Mouse (Mus musculus): ENCODE measurements at regions not wholly inside any gene's neighbourhood (a gene's known extent, or its start where the extent isn't known, plus 50 kb on each side); places are given as distances from the start of the nearest gene placed in this dataset.

DNA sequence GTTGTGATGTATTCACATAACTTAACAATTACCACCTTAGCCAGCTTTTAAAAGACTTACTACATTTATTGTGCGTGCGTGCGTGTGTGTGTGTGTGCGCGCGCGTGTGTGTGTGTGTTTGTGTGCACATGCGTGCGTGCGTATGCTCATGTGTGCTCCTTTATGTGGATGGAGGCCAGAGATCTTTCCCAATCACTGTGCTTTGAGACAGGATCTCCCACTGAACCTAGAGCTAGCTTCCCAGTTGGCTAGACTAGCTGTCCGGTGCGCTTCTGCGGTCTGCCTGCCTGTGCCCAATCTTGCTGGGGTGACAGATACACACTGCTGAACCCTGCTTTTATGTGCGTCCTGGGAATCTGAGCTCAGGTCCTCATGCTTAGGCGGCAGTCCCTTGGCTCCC, 50.1 kb upstream of the Arhgap29 start:
- no peak for DNase-seq
- Histone ChIP-seq H3K4me1 (ENCODE audit: control insufficient read depth, insufficient read depth, low read length) (peaks cover 7% of the 10 kb centered on the region), H3K4me3 (replicated peaks; ENCODE audit: extremely low read depth, low read depth, low read length) (no peak overlapping the region)
- no peak for TF ChIP-seq CTCF (IDR thresholded peaks at IDR 0.05; ENCODE audit: insufficient read depth, low read length)
- TF ChIP-seq POLR2A (IDR thresholded peaks at IDR 0.05; ENCODE audit: borderline replicate concordance, extremely low read depth, low read depth, low read length) = no peak
- 83% methylated on average over 15 of the region's 15 CpGs for WGBS

GRCm38 (mm10) chr3:121900429-121900844, 51.9 kb upstream of the Arhgap29 start:
- peaks cover 7% of the 10 kb centered on the region for H3K4me1 ChIP-seq (ENCODE audit: control insufficient read depth, insufficient read depth, low read length)
- DNase-seq = no peak
- TF ChIP-seq CTCF (IDR thresholded peaks at IDR 0.05; ENCODE audit: insufficient read depth, low read length) (no peak), POLR2A (IDR thresholded peaks at IDR 0.05; ENCODE audit: borderline replicate concordance, extremely low read depth, low read depth, low read length) (no peak)
- 40% methylated on average over 8 of the region's 8 CpGs for WGBS
- peak overlapping the region; percentile 6 for H3K4me3 ChIP-seq (replicated peaks; ENCODE audit: extremely low read depth, low read depth, low read length)

DNA sequence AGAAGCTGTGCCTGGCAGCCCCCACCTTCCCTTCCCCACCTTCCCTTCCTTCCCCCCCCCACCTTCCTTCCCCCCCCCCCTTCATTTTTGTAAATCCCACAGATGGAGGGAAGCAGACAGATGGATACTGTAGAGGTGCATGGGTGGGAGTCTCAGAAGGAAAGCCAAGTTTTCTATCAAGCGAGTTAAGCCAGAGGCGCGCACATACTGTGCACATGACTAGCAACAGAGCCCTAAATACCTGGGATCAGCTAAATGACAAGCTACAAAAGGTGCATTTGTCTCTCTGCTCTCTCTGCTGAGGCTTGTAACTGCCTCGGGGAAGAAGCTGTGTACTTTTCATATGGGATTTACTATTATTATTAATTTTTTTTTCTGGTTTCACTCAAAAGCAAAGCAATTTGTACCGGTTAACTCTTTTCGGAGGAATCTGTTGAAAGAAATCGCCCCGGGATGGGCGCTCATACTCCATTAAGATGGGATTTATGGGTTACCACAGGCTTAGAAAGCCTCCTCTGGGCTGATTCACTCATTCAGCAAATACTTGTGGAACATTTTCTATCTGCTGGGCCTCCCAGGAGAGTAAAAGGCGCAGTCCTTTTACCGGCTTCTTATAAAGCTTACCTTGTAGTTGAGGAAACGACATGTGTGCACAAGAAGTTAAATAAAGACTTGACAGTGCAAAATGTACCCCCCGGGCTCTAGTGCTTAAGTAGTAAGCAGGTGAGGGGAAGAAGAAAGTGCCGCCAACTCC, 54.3 kb upstream of the Arhgap29 start:
- Histone ChIP-seq H3K4me3 (replicated peaks; ENCODE audit: extremely low read depth, low read depth, low read length) (no peak overlapping the region), H3K4me1 (ENCODE audit: control insufficient read depth, insufficient read depth, low read length) (peaks cover 7% of the 10 kb centered on the region)
- 73% methylated on average over 14 of the region's 14 CpGs for WGBS
- TF ChIP-seq CTCF (IDR thresholded peaks at IDR 0.05; ENCODE audit: insufficient read depth, low read length) (no peak), POLR2A (IDR thresholded peaks at IDR 0.05; ENCODE audit: borderline replicate concordance, extremely low read depth, low read depth, low read length) (no peak)
- DNase-seq = no peak

DNA sequence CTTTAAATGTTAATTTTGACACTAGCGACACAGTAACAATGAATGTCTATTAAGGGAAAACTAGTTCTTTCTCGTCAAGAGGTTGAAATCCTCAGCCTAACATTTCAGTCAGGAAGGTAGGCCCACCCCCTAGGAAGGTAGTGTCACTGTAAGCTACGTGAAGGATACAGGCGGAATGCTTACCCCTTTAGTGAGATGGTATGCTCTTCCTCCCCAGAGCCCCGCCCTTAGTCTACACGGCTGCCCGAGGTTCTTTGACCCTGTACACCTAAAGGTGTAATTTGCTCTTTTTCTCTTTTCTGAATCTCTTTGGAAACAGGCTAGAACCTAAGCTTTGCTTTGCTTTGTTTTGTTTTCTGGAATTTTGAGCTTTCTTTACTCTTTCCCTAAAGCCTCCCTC, 58.7 kb upstream of the Arhgap29 start:
- DNase-seq = no peak
- 70% methylated on average over 7 of the region's 7 CpGs for WGBS
- no peak for TF ChIP-seq POLR2A (IDR thresholded peaks at IDR 0.05; ENCODE audit: borderline replicate concordance, extremely low read depth, low read depth, low read length)
- no peak for TF ChIP-seq CTCF (IDR thresholded peaks at IDR 0.05; ENCODE audit: insufficient read depth, low read length)
- H3K4me3 ChIP-seq (replicated peaks; ENCODE audit: extremely low read depth, low read depth, low read length) = no peak overlapping the region
- H3K4me1 ChIP-seq (ENCODE audit: control insufficient read depth, insufficient read depth, low read length) = peaks cover 2% of the 10 kb centered on the region

DNA sequence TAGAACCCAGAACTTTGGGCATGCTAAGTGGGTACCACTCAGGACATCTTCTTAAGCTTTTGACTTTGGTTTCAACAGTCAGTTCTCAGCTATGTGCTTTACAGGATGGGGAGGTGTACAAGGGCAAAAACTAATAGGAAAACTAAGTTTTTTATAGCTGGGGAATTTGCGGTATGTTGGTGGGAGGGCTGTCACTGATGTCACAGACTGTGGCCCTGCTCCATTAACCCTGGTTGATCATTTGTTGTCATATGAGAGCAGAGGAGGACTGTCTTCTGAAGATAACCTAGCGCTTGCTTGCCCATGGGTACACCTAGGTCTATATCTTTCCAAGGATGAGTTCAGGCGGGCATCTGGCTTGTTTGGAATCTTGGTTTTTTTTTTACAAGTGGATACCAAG, 59.7 kb upstream of the Arhgap29 start:
- Histone ChIP-seq H3K4me1 (ENCODE audit: control insufficient read depth, insufficient read depth, low read length) (peaks cover 2% of the 10 kb centered on the region), H3K4me3 (replicated peaks; ENCODE audit: extremely low read depth, low read depth, low read length) (no peak overlapping the region)
- 83% methylated on average over 3 of the region's 3 CpGs for WGBS
- no peak for DNase-seq
- TF ChIP-seq POLR2A (IDR thresholded peaks at IDR 0.05; ENCODE audit: borderline replicate concordance, extremely low read depth, low read depth, low read length) (no peak), CTCF (IDR thresholded peaks at IDR 0.05; ENCODE audit: insufficient read depth, low read length) (no peak)

DNA sequence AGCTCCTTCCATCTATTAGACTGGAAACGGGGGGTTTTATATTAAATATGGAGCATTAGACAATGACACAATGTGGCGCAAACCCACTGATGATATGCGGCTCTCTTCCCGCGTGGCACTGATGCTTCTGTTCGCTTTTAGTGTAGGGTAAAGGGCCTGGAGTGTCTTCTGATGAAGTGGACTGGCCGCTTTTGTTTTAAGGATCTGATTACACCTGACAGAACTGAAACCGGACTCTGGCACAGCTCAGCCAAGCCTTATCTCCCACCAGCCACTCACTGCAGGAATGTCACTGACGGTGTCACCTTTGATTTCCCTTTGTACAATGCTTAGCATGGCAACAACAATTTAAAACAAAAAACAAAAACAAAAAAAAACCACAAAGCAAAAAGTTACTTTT, 61.0 kb upstream of the Arhgap29 start:
- no peak for DNase-seq
- H3K4me1 ChIP-seq (ENCODE audit: control insufficient read depth, insufficient read depth, low read length) = peaks cover 8% of the 10 kb centered on the region
- H3K4me3 ChIP-seq (replicated peaks; ENCODE audit: extremely low read depth, low read depth, low read length) = peak overlapping the region; percentile 35
- no peak for TF ChIP-seq POLR2A (IDR thresholded peaks at IDR 0.05; ENCODE audit: borderline replicate concordance, extremely low read depth, low read depth, low read length)
- no peak for TF ChIP-seq CTCF (IDR thresholded peaks at IDR 0.05; ENCODE audit: insufficient read depth, low read length)
- WGBS = 28% methylated on average over 9 of the region's 9 CpGs

DNA sequence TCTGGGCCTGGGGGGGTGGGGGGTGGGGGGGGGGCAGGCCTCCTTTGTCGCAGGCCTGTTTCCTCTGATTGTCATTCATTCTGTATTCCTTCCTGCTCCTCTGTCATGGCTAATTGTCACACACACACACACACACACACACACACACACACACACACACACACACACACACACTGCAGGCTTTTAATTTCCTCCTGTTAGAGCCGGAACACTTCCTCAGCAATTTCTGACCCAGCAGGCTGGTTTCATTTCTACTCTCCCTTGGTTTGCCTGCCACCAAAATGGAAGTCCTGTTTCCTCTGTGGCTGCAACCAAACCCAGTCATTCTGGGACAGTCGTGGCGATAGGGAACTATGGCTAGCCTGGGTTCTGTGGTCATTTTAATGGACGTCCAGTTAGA, 61.8 kb upstream of the Arhgap29 start:
- Histone ChIP-seq H3K4me3 (replicated peaks; ENCODE audit: extremely low read depth, low read depth, low read length) (peak overlapping the region; percentile 57), H3K4me1 (ENCODE audit: control insufficient read depth, insufficient read depth, low read length) (peaks cover 14% of the 10 kb centered on the region)
- TF ChIP-seq CTCF (IDR thresholded peaks at IDR 0.05; ENCODE audit: insufficient read depth, low read length) (no peak), POLR2A (IDR thresholded peaks at IDR 0.05; ENCODE audit: borderline replicate concordance, extremely low read depth, low read depth, low read length) (0 out of 2 replicates have a peak, but pooled peaks have one; percentile 12)
- WGBS = 16% methylated on average over 5 of the region's 5 CpGs
- no peak for DNase-seq

GRCm38 (mm10) chr3:121886870-121887605, 65.3 kb upstream of the Arhgap29 start:
- 21% methylated on average over 15 of the region's 15 CpGs for WGBS
- DNase-seq = no peak
- no peak overlapping the region for H3K4me3 ChIP-seq (replicated peaks; ENCODE audit: extremely low read depth, low read depth, low read length)
- H3K4me1 ChIP-seq (ENCODE audit: control insufficient read depth, insufficient read depth, low read length) = peaks cover 18% of the 10 kb centered on the region
- TF ChIP-seq CTCF (IDR thresholded peaks at IDR 0.05; ENCODE audit: insufficient read depth, low read length) (no peak), POLR2A (IDR thresholded peaks at IDR 0.05; ENCODE audit: borderline replicate concordance, extremely low read depth, low read depth, low read length) (no peak)

DNA sequence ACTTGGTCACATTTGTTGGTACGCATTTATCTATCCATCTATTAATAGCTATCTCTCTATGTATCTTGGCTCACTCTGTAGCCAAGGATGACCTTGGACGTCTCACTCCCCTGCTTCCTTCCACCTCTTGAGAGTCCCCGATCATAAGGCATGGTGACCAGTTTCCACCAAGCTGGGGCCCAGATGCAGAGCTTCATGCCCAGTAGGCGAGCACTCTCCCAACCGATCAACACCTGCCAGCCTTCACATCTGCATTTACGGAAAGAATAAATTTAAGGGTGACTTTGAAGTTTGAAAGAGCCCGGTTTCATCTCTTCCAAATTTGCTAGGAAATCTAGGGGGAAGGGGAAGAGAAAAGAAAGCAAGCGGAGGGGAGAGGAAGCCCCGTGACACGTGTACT, 66.0 kb upstream of the Arhgap29 start:
- no peak overlapping the region for H3K4me3 ChIP-seq (replicated peaks; ENCODE audit: extremely low read depth, low read depth, low read length)
- H3K4me1 ChIP-seq (ENCODE audit: control insufficient read depth, insufficient read depth, low read length) = peaks cover 18% of the 10 kb centered on the region
- 49% methylated on average over 10 of the region's 10 CpGs for WGBS
- DNase-seq = peak; percentile 38
- TF ChIP-seq CTCF (IDR thresholded peaks at IDR 0.05; ENCODE audit: insufficient read depth, low read length) (no peak), POLR2A (IDR thresholded peaks at IDR 0.05; ENCODE audit: borderline replicate concordance, extremely low read depth, low read depth, low read length) (no peak)
